Mouse (Mus musculus) limb, embryonic 15.5 days (tissue): ENCODE measurements around the gene Hist1h4d. TPM values are rescaled to one million over a fixed set of nuclear protein-coding genes. Genes with fewer than 3 reads are reported as not detected.
A peak's percentile ranks its signal among the peaks of the same experiment; 100 is the strongest.
"Not testable (repeated sequence)": the region's sequence is repeated elsewhere in the genome, so short reads cannot be mapped to it uniquely, and the experiment has no call there.

ENCODE experiments used
- ATAC-seq: fragments of 200-750 bp; cut with Nextera tagmentation; 2 replicates; pipeline ENCODE4 v1.8.0; 2017; ENCODE audit warnings: low read depth, moderate TSS enrichment; ENCODE audit not compliant: insufficient number of reproducible peaks, low FRiP score, low TSS enrichment
- H3K27ac ChIP-seq: fragments of 300-500 bp; sonication (generic); 2 replicates; pipeline ENCODE4 v1.5.1; 2015; ENCODE audit warnings: moderate library complexity, mild to moderate bottlenecking, inconsistent platforms
- H3K27me3 ChIP-seq: fragments of 300-500 bp; sonication (generic); 2 replicates; pipeline ENCODE4 v1.6.1; 2015; ENCODE audit warnings: inconsistent platforms
- H3K36me3 ChIP-seq: fragments of 300-500 bp; sonication (generic); 2 replicates; pipeline ENCODE4 v1.6.1; 2015; ENCODE audit warnings: inconsistent platforms
- H3K4me1 ChIP-seq: fragments of 300-500 bp; sonication (generic); 2 replicates; pipeline ENCODE4 v1.6.1; 2015; ENCODE audit warnings: inconsistent platforms
- H3K4me2 ChIP-seq: fragments of 300-500 bp; sonication (generic); 2 replicates; pipeline ENCODE4 v1.6.1; 2015; ENCODE audit warnings: mild to moderate bottlenecking, inconsistent platforms
- H3K4me3 ChIP-seq: fragments of 300-500 bp; sonication (generic); 2 replicates; pipeline ENCODE4 v1.5.1; 2015; ENCODE audit warnings: mild to moderate bottlenecking, inconsistent platforms
- H3K9ac ChIP-seq: fragments of 300-500 bp; sonication (generic); 2 replicates; pipeline ENCODE4 v1.6.1; 2015; ENCODE audit warnings: inconsistent platforms
- H3K9me3 ChIP-seq: fragments of 300-500 bp; sonication (generic); 2 replicates; pipeline ENCODE4 v1.6.1; 2016; ENCODE audit warnings: inconsistent platforms
- WGBS: fragments of 180-500 bp; shearing (Covaris S2); methylation state at CpG from one replicate; pipeline ENCODE4 v1.1.7; 2015; 5-methylcytosine and 5-hydroxymethylcytosine counted together
- polyA plus RNA-seq: library from polyadenylated mRNA; unstranded; fragments of >200 nt; fragmentation: Nextera tagmentation; extraction: Ambion mirVana; gene quantifications from 2 replicates; pipeline ENCODE4 v1.2.1, GENCODE M21; 2015

Hist1h4d gene
- polyA plus RNA-seq, 1 experiment from 2014 or later, result 108 TPM

DNA sequence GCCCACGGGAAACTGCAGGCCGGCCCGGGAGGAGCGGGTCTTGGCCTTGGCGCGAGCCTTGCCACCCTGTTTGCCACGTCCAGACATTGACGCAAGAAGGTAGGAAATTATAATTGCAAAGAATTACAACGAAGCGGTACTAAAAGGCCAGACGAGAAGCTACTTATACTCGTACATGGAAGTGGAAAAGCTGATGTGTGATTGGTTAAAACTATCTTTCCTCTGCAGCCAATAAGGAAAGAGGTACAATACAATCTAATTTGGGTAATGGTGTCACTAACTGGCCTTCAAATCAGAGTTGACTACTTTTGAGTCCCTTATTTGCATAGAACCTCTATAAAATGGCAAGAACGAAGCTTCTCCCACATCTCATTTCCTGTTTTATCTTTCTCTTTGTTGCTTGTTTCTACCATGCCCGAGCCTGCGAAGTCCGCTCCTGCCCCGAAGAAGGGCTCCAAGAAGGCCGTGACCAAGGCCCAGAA lies 10.3 kb upstream of the Hist1h4d start, which contains the start of the genes Hist1h2ae and Hist1h2bg:
Hist1h2ae (minus strand) TSS at position 199 of the 482 bp plus-strand sequence.
Hist1h2bg (plus strand) TSS at position 375 of the 482 bp plus-strand sequence.
- H3K4me2 ChIP-seq, result peak within 1 kb of the TSS; percentile 53
- H3K4me3 ChIP-seq, result peak within 1 kb of the TSS; percentile 43
- peaks cover 17% of the 10 kb centered on the region for H3K4me1 ChIP-seq
- no peaks in the 10 kb centered on the region for H3K27me3 ChIP-seq
- no peaks in the 10 kb centered on the region for H3K36me3 ChIP-seq
- under 1% methylated on average over 18 of the region's 18 CpGs for whole genome bisulfite sequencing
- no peaks in the 10 kb centered on the region for H3K9me3 ChIP-seq
- peak within 1 kb of the TSS; percentile 94 for H3K27ac ChIP-seq
- ATAC-seq, result peak; percentile 91
- H3K9ac ChIP-seq, result peak within 1 kb of the TSS; percentile 40

DNA sequence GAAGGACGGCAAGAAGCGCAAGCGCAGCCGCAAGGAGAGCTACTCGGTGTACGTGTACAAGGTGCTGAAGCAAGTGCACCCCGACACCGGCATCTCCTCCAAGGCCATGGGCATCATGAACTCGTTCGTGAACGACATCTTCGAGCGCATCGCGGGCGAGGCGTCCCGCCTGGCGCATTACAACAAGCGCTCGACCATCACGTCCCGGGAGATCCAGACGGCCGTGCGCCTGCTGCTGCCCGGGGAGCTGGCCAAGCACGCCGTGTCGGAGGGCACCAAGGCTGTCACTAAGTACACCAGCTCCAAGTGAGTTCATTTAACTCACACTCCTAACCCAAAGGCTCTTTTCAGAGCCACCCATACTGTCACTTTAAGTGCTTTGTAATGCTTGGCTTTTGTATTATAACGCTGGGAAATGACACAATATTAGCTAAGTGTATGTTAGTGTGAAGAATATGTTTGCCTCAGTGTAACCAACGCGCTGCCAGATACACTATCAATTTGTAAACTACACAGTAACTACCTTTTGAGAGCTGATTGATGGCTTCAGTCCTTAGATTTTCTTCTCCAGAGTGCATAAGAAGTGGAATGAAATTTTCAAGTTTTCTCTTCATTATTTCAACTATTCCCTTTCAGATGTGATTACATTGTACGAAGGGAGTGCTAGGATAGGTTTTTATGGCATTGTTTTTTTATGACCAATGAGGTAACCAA lies 9.7 kb upstream of the Hist1h4d start:
- Histone ChIP-seq H3K4me1 (peaks cover 23% of the 10 kb centered on the region), H3K27ac (peak overlapping the region; percentile 94), H3K9ac (peak overlapping the region; percentile 40), H3K4me3 (peak overlapping the region; percentile 43), H3K4me2 (peak overlapping the region; percentile 53)
- not testable (repeated sequence) for H3K9me3 ChIP-seq, H3K36me3 ChIP-seq, H3K27me3 ChIP-seq, ATAC-seq
- WGBS, result under 1% methylated on average over 17 of the region's 34 CpGs

GRCm38 (mm10) chr13:23572218-23573033 lies 9.0 kb upstream of the Hist1h4d start:
- peak overlapping the region; percentile 40; the same call in 1 of the 2 replicates for H3K9ac ChIP-seq
- H3K36me3 ChIP-seq, result no peaks in the 10 kb centered on the region
- H3K27ac ChIP-seq, result peak overlapping the region; percentile 94
- peak overlapping the region; percentile 53 for H3K4me2 ChIP-seq
- ATAC-seq, result no peak
- H3K9me3 ChIP-seq, result no peaks in the 10 kb centered on the region
- 23% methylated on average over 2 of the region's 2 CpGs for WGBS
- peaks cover 30% of the 10 kb centered on the region for H3K4me1 ChIP-seq
- no peaks in the 10 kb centered on the region for H3K27me3 ChIP-seq
- peak overlapping the region; percentile 43 for H3K4me3 ChIP-seq

GRCm38 (mm10) chr13:23573034-23573897 lies 8.1 kb upstream of the Hist1h4d start:
- peak overlapping the region; percentile 53 for H3K4me2 ChIP-seq
- 6% methylated on average over 20 of the region's 20 CpGs for WGBS
- H3K9me3 ChIP-seq, H3K27me3 ChIP-seq, H3K36me3 ChIP-seq, ATAC-seq: not testable (repeated sequence)
- peak overlapping the region; percentile 40 for H3K9ac ChIP-seq
- H3K4me3 ChIP-seq, result peak overlapping the region; percentile 43
- H3K4me1 ChIP-seq, result peaks cover 30% of the 10 kb centered on the region
- H3K27ac ChIP-seq, result peak overlapping the region; percentile 94

DNA sequence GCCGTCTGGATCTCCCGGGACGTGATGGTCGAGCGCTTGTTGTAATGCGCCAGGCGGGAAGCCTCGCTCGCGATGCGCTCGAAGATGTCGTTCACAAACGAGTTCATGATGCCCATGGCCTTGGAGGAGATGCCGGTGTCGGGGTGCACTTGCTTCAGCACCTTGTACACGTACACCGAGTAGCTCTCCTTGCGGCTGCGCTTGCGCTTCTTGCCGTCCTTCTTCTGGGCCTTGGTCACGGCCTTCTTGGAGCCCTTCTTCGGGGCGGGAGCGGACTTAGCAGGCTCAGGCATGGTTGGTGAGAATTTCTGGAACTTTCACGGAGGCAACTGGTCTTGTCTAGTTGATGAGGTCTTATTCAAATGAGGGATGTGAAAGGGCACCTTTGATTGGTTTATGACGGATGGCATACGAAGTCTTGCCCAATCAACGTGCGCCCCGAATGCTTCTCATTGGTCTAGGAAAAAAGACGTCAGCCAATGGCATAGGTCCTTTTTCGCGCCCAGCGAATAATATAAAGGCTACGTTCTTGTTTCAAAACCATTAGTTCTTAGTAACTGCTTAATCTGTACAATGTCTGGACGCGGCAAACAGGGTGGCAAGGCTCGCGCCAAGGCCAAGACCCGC lies 7.4 kb upstream of the Hist1h4d start, which contains the start of the genes Hist1h2bf and Hist1h2ad:
Hist1h2bf (minus strand) TSS at position 299 of the 627 bp plus-strand sequence.
Hist1h2ad (plus strand) TSS at position 484 of the 627 bp plus-strand sequence.
- H3K4me3 ChIP-seq, result peak within 1 kb of the TSS; percentile 43
- ATAC-seq, result peak; percentile 87
- peak within 1 kb of the TSS; percentile 57 for H3K4me2 ChIP-seq
- under 1% methylated on average over 39 of the region's 42 CpGs for WGBS
- H3K4me1 ChIP-seq, result peaks cover 30% of the 10 kb centered on the region
- not testable (repeated sequence) for H3K27me3 ChIP-seq, H3K36me3 ChIP-seq, H3K9me3 ChIP-seq
- peak within 1 kb of the TSS; percentile 94 for H3K27ac ChIP-seq
- peak within 1 kb of the TSS; percentile 40 for H3K9ac ChIP-seq

- not testable (repeated sequence) for H3K27me3 ChIP-seq, H3K36me3 ChIP-seq, H3K9me3 ChIP-seq, ATAC-seq, H3K9ac ChIP-seq
- Histone ChIP-seq H3K27ac (peak overlapping the region; percentile 94), H3K4me2 (peak overlapping the region; percentile 57), H3K4me1 (peaks cover 30% of the 10 kb centered on the region), H3K4me3 (peak overlapping the region; percentile 43)
- 1% methylated on average over 14 of the region's 39 CpGs for WGBS
Measured at GRCm38 (mm10) chr13:23574546-23575170, 6.7 kb upstream of the Hist1h4d start.

DNA sequence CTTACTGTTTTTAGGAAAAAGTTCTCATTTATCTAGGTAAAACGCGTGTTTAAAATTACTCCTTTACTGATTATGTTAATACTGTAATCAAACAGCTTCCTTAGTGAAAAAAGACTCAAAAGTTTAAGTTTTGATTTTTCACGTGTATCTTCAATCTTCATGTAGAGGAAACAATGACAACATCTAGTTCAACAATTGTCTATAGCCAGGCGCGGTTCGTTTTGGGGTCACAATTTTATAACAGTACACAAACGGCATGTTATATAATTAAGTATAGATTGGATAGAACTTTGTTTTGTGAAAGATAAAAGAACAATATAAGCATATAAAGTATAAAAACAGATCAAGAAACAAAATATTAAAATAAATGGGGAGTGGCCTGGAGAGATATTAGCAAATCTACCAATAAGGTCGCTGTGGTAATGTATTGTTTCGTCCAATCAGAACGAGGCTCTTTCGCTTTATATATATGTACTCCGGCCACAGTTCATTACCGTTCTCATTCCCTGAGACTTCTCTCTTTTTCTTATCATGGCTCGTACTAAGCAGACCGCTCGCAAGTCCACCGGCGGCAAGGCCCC lies 6.0 kb upstream of the Hist1h4d start, which contains the start of gene Hist1h3d:
Hist1h3d (plus strand) TSS at position 493 of the 581 bp plus-strand sequence.
- H3K4me2 ChIP-seq, result peak within 1 kb of the TSS; percentile 57
- peak within 1 kb of the TSS; percentile 86 for H3K27ac ChIP-seq
- no peaks in the 10 kb centered on the region for H3K36me3 ChIP-seq
- peaks cover 25% of the 10 kb centered on the region for H3K4me1 ChIP-seq
- peak within 1 kb of the TSS; percentile 43 for H3K4me3 ChIP-seq
- WGBS, result under 1% methylated on average over 18 of the region's 18 CpGs
- H3K9me3 ChIP-seq, result no peaks in the 10 kb centered on the region
- H3K27me3 ChIP-seq, result no peaks in the 10 kb centered on the region
- ATAC-seq, result peak; percentile 62; the same call in 1 of the 2 replicates
- H3K9ac ChIP-seq, result peak within 1 kb of the TSS; percentile 50

DNA sequence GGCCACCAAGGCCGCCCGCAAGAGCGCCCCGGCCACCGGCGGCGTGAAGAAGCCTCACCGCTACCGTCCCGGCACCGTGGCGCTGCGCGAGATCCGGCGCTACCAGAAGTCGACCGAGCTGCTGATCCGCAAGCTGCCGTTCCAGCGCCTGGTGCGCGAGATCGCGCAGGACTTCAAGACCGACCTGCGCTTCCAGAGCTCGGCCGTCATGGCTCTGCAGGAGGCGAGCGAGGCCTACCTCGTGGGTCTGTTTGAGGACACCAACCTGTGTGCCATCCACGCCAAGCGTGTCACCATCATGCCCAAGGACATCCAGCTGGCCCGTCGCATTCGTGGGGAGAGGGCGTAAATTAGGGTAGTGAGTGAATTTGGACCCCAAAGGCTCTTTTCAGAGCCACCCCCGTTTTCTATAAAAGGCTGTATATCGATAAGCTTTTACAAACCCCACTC lies 5.5 kb upstream of the Hist1h4d start:
- not testable (repeated sequence) for H3K36me3 ChIP-seq, H3K27me3 ChIP-seq, ATAC-seq, H3K9me3 ChIP-seq
- Histone ChIP-seq H3K4me2 (peak overlapping the region; percentile 57), H3K9ac (peak overlapping the region; percentile 50), H3K27ac (peak overlapping the region; percentile 79), H3K4me1 (peaks cover 25% of the 10 kb centered on the region), H3K4me3 (peak overlapping the region; percentile 40)
- WGBS, result under 1% methylated on average over 19 of the region's 40 CpGs

- Histone ChIP-seq H3K4me3 (peak overlapping the region; percentile 40), H3K4me2 (peak overlapping the region; percentile 57), H3K4me1 (peaks cover 25% of the 10 kb centered on the region), H3K27ac (peak overlapping the region; percentile 78), H3K27me3 (no peaks in the 10 kb centered on the region), H3K9me3 (no peaks in the 10 kb centered on the region), H3K36me3 (no peaks in the 10 kb centered on the region), H3K9ac (peak overlapping the region; percentile 50)
- ATAC-seq, result no peak
- 7% methylated on average over 7 of the region's 7 CpGs for WGBS
Measured at GRCm38 (mm10) chr13:23576351-23576881, 5.0 kb upstream of the Hist1h4d start.
